Mouse (Mus musculus) lung, embryonic 14.5 days (tissue): ENCODE measurements around the gene Nfkb1. TPM values are rescaled to one million over a fixed set of nuclear protein-coding genes. Genes with fewer than 3 reads are reported as not detected.

ENCODE experiments used
- ATAC-seq: fragments of 200-750 bp; cut with Nextera tagmentation; 2 replicates; pipeline ENCODE4 v1.8.0; 2017; ENCODE audit warnings: mild to moderate bottlenecking, moderate TSS enrichment, moderate library complexity; ENCODE audit not compliant: insufficient read depth
- DNase-seq: peaks from one replicate; pipeline ENCODE4 v3.0.0-alpha.2; 2015
- H3K27ac ChIP-seq: fragments of 300-500 bp; sonication (generic); 2 replicates; pipeline ENCODE4 v1.5.1; 2014; ENCODE audit warnings: low read depth, mild to moderate bottlenecking, moderate library complexity
- H3K27me3 ChIP-seq: fragments of 300-500 bp; sonication (generic); 2 replicates; pipeline ENCODE4 v1.6.1; 2014; ENCODE audit warnings: low read length, control low read depth; ENCODE audit not compliant: insufficient read depth
- H3K36me3 ChIP-seq: fragments of 300-500 bp; sonication (generic); 2 replicates; pipeline ENCODE4 v1.6.1; 2014; ENCODE audit warnings: control low read depth; ENCODE audit not compliant: insufficient read depth
- H3K4me1 ChIP-seq: fragments of 300-500 bp; sonication (generic); 2 replicates; pipeline ENCODE4 v1.6.1; 2014; ENCODE audit warnings: antibody characterized with exemption, control low read depth; ENCODE audit not compliant: insufficient read depth
- H3K4me2 ChIP-seq: fragments of 300-500 bp; sonication (generic); 2 replicates; pipeline ENCODE4 v1.6.1; 2014; ENCODE audit warnings: mild to moderate bottlenecking
- H3K4me3 ChIP-seq: fragments of 300-500 bp; sonication (generic); 2 replicates; pipeline ENCODE4 v1.5.1; 2014; ENCODE audit warnings: low read depth, low read length
- H3K9ac ChIP-seq: fragments of 300-500 bp; sonication (generic); 2 replicates; pipeline ENCODE4 v1.6.1; 2014
- H3K9me3 ChIP-seq: fragments of 300-500 bp; sonication (generic); 2 replicates; pipeline ENCODE4 v1.6.1; 2016; ENCODE audit warnings: low read depth, low read length, control low read depth
- CTCF ChIP-seq: IDR thresholded peaks from 2 replicates; pipeline ENCODE4 v1.5.1; 2016; ENCODE audit warnings: antibody characterized with exemption, low read depth
- WGBS: fragments of 180-500 bp; shearing (Covaris S2); extraction: QIAGEN DNeasy Blood & Tissue Kit; methylation state at CpG from one replicate; pipeline ENCODE4 v1.1.7; 2014; 5-methylcytosine and 5-hydroxymethylcytosine counted together
- polyA plus RNA-seq: library from polyadenylated mRNA; unstranded; fragments of >200 nt; fragmentation: Nextera tagmentation; extraction: Ambion mirVana; gene quantifications from 2 replicates; pipeline ENCODE4 v1.2.1, GENCODE M21; 2014

The Nfkb1 gene
- polyA plus RNA-seq, 1 experiment from 2014 or later, result 34.8 TPM

- Histone ChIP-seq H3K4me1 (peaks cover 13% of the 10 kb centered on the region; the same call in 1 of the 2 replicates), H3K4me3 (no peak overlapping the region), H3K27ac (no peak overlapping the region), H3K4me2 (no peak overlapping the region), H3K9ac (no peak overlapping the region), H3K27me3 (no peaks in the 10 kb centered on the region), H3K36me3 (no peaks in the 10 kb centered on the region), H3K9me3 (no peaks in the 10 kb centered on the region)
- ATAC-seq (no peak), DNase-seq (no peak)
- 60% methylated on average over 6 of the region's 6 CpGs for WGBS
- no peak for TF ChIP-seq CTCF
Observed at GRCm38 (mm10) chr3:135680213-135680843, 11.0 kb downstream of the Nfkb1 start.

GRCm38 (mm10) chr3:135677064-135677463 lies 14.3 kb downstream of the Nfkb1 start:
- Histone ChIP-seq H3K36me3 (no peaks in the 10 kb centered on the region), H3K4me2 (no peak overlapping the region), H3K27ac (no peak overlapping the region), H3K4me1 (peaks cover 15% of the 10 kb centered on the region; the same call in 1 of the 2 replicates), H3K4me3 (no peak overlapping the region), H3K27me3 (no peaks in the 10 kb centered on the region), H3K9me3 (no peaks in the 10 kb centered on the region), H3K9ac (no peak overlapping the region)
- TF ChIP-seq CTCF, result no peak
- ATAC-seq (no peak), DNase-seq (no peak)
- 41% methylated on average over 5 of the region's 5 CpGs for WGBS

GRCm38 (mm10) chr3:135676364-135676763 lies 15.0 kb downstream of the Nfkb1 start:
- H3K36me3 ChIP-seq, result no peaks in the 10 kb centered on the region
- no peaks in the 10 kb centered on the region for H3K27me3 ChIP-seq
- H3K9ac ChIP-seq, result no peak overlapping the region
- H3K9me3 ChIP-seq, result no peaks in the 10 kb centered on the region
- H3K4me1 ChIP-seq, result peaks cover 11% of the 10 kb centered on the region; the same call in 1 of the 2 replicates
- ATAC-seq, result no peak
- DNase-seq, result no peak
- no peak overlapping the region for H3K27ac ChIP-seq
- H3K4me3 ChIP-seq, result no peak overlapping the region
- WGBS, result 78% methylated on average over 2 of the region's 2 CpGs
- no peak overlapping the region for H3K4me2 ChIP-seq
- TF ChIP-seq CTCF, result no peak

- Histone ChIP-seq H3K4me3 (no peak overlapping the region), H3K4me2 (no peak overlapping the region), H3K36me3 (no peaks in the 10 kb centered on the region), H3K9me3 (no peaks in the 10 kb centered on the region), H3K27me3 (no peaks in the 10 kb centered on the region), H3K4me1 (peaks cover 18% of the 10 kb centered on the region), H3K27ac (no peak overlapping the region), H3K9ac (no peak overlapping the region)
- no peak for TF ChIP-seq CTCF
- ATAC-seq, result no peak
- no peak for DNase-seq
- WGBS, result 78% methylated on average over 5 of the region's 5 CpGs
Observed at GRCm38 (mm10) chr3:135675480-135675879, 15.9 kb downstream of the Nfkb1 start.

- H3K27me3 ChIP-seq, result no peaks in the 10 kb centered on the region
- TF ChIP-seq CTCF, result no peak
- no peak for DNase-seq
- H3K4me3 ChIP-seq, result no peak overlapping the region
- no peaks in the 10 kb centered on the region for H3K36me3 ChIP-seq
- peak; percentile 29; the same call in 1 of the 2 replicates for ATAC-seq
- no peak overlapping the region for H3K9ac ChIP-seq
- H3K4me1 ChIP-seq, result peaks cover 15% of the 10 kb centered on the region
- no peak overlapping the region for H3K4me2 ChIP-seq
- no peak overlapping the region for H3K27ac ChIP-seq
- 44% methylated on average over 13 of the region's 13 CpGs for WGBS
- no peaks in the 10 kb centered on the region for H3K9me3 ChIP-seq
Observed at GRCm38 (mm10) chr3:135674716-135675392, 16.5 kb downstream of the Nfkb1 start.

- Histone ChIP-seq H3K4me1 (peaks cover 15% of the 10 kb centered on the region), H3K9ac (no peak overlapping the region), H3K4me3 (no peak overlapping the region), H3K4me2 (0 out of 2 replicates have a peak overlapping the region, but pooled peaks have one; percentile 32), H3K36me3 (0 out of 2 replicates have a peak, but pooled peaks cover 5% of the 10 kb centered on the region), H3K27ac (peak overlapping the region; percentile 52; the same call in 1 of the 2 replicates), H3K27me3 (no peaks in the 10 kb centered on the region), H3K9me3 (peaks cover 3% of the 10 kb centered on the region; the same call in 1 of the 2 replicates)
- ATAC-seq (peak; percentile 80), DNase-seq (peak; percentile 80)
- TF ChIP-seq CTCF, result no peak
- 33% methylated on average over 7 of the region's 7 CpGs for WGBS
Observed at GRCm38 (mm10) chr3:135673695-135674094, 17.7 kb downstream of the Nfkb1 start.

GRCm38 (mm10) chr3:135673041-135673440 lies 18.3 kb downstream of the Nfkb1 start:
- peak; percentile 36; the same call in 1 of the 2 replicates for ATAC-seq
- DNase-seq, result no peak
- 0 out of 2 replicates have a peak, but pooled peaks cover 5% of the 10 kb centered on the region for H3K36me3 ChIP-seq
- H3K4me1 ChIP-seq, result peaks cover 15% of the 10 kb centered on the region
- no peak overlapping the region for H3K4me2 ChIP-seq
- TF ChIP-seq CTCF, result no peak
- no peak overlapping the region for H3K27ac ChIP-seq
- no peaks in the 10 kb centered on the region for H3K27me3 ChIP-seq
- H3K9ac ChIP-seq, result no peak overlapping the region
- 71% methylated on average over 4 of the region's 4 CpGs for WGBS
- H3K4me3 ChIP-seq, result no peak overlapping the region
- H3K9me3 ChIP-seq, result peaks cover 3% of the 10 kb centered on the region; the same call in 1 of the 2 replicates
